Mouse (Mus musculus): ENCODE results near the gene Nrxn1.

The Nrxn1 gene

GRCm38 (mm10) chr17:90662318-90662717 is 430.6 kb downstream of the Nrxn1 start:
- DNase-seq (ENCODE audit: low read depth, low spot score), result no peak

GRCm38 (mm10) chr17:90654506-90654905 is 438.4 kb downstream of the Nrxn1 start:
- no peak for DNase-seq (ENCODE audit: low read depth, low spot score)

GRCm38 (mm10) chr17:90653347-90653746 is 439.5 kb downstream of the Nrxn1 start:
- no peak for DNase-seq (ENCODE audit: low read depth, low spot score)

GRCm38 (mm10) chr17:90650279-90650678 is 442.6 kb downstream of the Nrxn1 start:
- DNase-seq (ENCODE audit: low read depth, low spot score), result no peak

GRCm38 (mm10) chr17:90638970-90639524 is 453.8 kb downstream of the Nrxn1 start:
- DNase-seq (ENCODE audit: low read depth, low spot score), result no peak

GRCm38 (mm10) chr17:90638183-90638727 is 454.6 kb downstream of the Nrxn1 start:
- DNase-seq (ENCODE audit: low read depth, low spot score), result no peak

GRCm38 (mm10) chr17:90631371-90631770 is 461.5 kb downstream of the Nrxn1 start:
- DNase-seq (ENCODE audit: low read depth, low spot score), result no peak

GRCm38 (mm10) chr17:90629851-90630250 is 463.0 kb downstream of the Nrxn1 start:
- no peak for DNase-seq (ENCODE audit: low read depth, low spot score)

- peak; percentile 27 for DNase-seq (ENCODE audit: low read depth, low spot score)
Observed at GRCm38 (mm10) chr17:90628469-90628868, 464.4 kb downstream of the Nrxn1 start.

GRCm38 (mm10) chr17:90628004-90628403 is 464.9 kb downstream of the Nrxn1 start:
- DNase-seq (ENCODE audit: low read depth, low spot score), result no peak

GRCm38 (mm10) chr17:90627395-90627794 is 465.5 kb downstream of the Nrxn1 start:
- DNase-seq (ENCODE audit: low read depth, low spot score), result no peak

GRCm38 (mm10) chr17:90624591-90625266 is 468.1 kb downstream of the Nrxn1 start:
- no peak for DNase-seq (ENCODE audit: low read depth, low spot score)

- no peak for DNase-seq (ENCODE audit: low read depth, low spot score)
Observed at GRCm38 (mm10) chr17:90621828-90622227, 471.0 kb downstream of the Nrxn1 start.

- DNase-seq (ENCODE audit: low read depth, low spot score), result no peak
Observed at GRCm38 (mm10) chr17:90615019-90615418, 477.9 kb downstream of the Nrxn1 start.

GRCm38 (mm10) chr17:90607427-90607806 is 485.5 kb downstream of the Nrxn1 start:
- DNase-seq (ENCODE audit: low read depth, low spot score), result no peak

- DNase-seq (ENCODE audit: low read depth, low spot score), result no peak
Observed at GRCm38 (mm10) chr17:90606718-90607426, 486.0 kb downstream of the Nrxn1 start.

GRCm38 (mm10) chr17:90599570-90600524 is 493.0 kb downstream of the Nrxn1 start:
- no peak for DNase-seq (ENCODE audit: low read depth, low spot score)

- peak; percentile 12 for DNase-seq (ENCODE audit: low read depth, low spot score)
Observed at GRCm38 (mm10) chr17:90594798-90595533, 497.9 kb downstream of the Nrxn1 start.

GRCm38 (mm10) chr17:90586891-90587290 is 506.0 kb downstream of the Nrxn1 start:
- DNase-seq (ENCODE audit: low read depth, low spot score), result no peak

- peak; percentile 80 for DNase-seq (ENCODE audit: low read depth, low spot score)
Observed at GRCm38 (mm10) chr17:90584666-90585195, 508.1 kb downstream of the Nrxn1 start.
